Mouse (Mus musculus) stomach, embryonic 16.5 days (tissue): ENCODE data around the gene Mpst. TPM values are rescaled to one million over a fixed set of nuclear protein-coding genes. Genes with fewer than 3 reads are reported as not detected.

Experiments used
- ATAC-seq: fragments of 200-750 bp; cut with Nextera tagmentation; 2 replicates; pipeline ENCODE4 v1.8.0; 2017; ENCODE audit warnings: moderate number of reproducible peaks, moderate TSS enrichment; ENCODE audit not compliant: insufficient read depth, low FRiP score
- H3K27ac ChIP-seq: fragments of 300-500 bp; sonication (generic); 2 replicates; pipeline ENCODE4 v1.5.1; 2014; ENCODE audit warnings: low read length
- H3K27me3 ChIP-seq: fragments of 300-500 bp; sonication (generic); 2 replicates; pipeline ENCODE4 v1.6.1; 2014; ENCODE audit warnings: low read length, control low read depth, mixed read lengths; ENCODE audit not compliant: control insufficient read depth, insufficient read depth
- H3K36me3 ChIP-seq: fragments of 300-500 bp; sonication (generic); 2 replicates; pipeline ENCODE4 v1.6.1; 2014; ENCODE audit warnings: low read length; ENCODE audit not compliant: control insufficient read depth, insufficient read depth
- H3K4me1 ChIP-seq: fragments of 300-500 bp; sonication (generic); 2 replicates; pipeline ENCODE4 v1.6.1; 2014; ENCODE audit warnings: low read length, control low read depth, mixed read lengths; ENCODE audit not compliant: control insufficient read depth, insufficient read depth
- H3K4me2 ChIP-seq: fragments of 300-500 bp; sonication (generic); 2 replicates; pipeline ENCODE4 v1.6.1; 2014; ENCODE audit warnings: low read depth, low read length, mixed read lengths
- H3K4me3 ChIP-seq: fragments of 300-500 bp; sonication (generic); replicated peaks from 2 replicates; pipeline ENCODE4 v1.5.1; 2014; ENCODE audit warnings: mild to moderate bottlenecking, low read length
- H3K9ac ChIP-seq: fragments of 300-500 bp; sonication (generic); 2 replicates; pipeline ENCODE4 v1.6.1; 2014; ENCODE audit warnings: low read length
- H3K9me3 ChIP-seq: fragments of 300-500 bp; sonication (generic); replicated peaks from 2 replicates; pipeline ENCODE4 v1.6.1; 2016; ENCODE audit warnings: low read length, control low read depth; ENCODE audit not compliant: control insufficient read depth
- WGBS: fragments of 180-500 bp; shearing (Covaris S2); extraction: QIAGEN DNeasy Blood & Tissue Kit; methylation state at CpG from one replicate; pipeline ENCODE4 v1.1.7; 2014; 5-methylcytosine and 5-hydroxymethylcytosine counted together
- polyA plus RNA-seq: library from polyadenylated mRNA; unstranded; fragments of >200 nt; fragmentation: Nextera tagmentation; extraction: Ambion mirVana; gene quantifications from 2 replicates; pipeline ENCODE4 v1.2.1, GENCODE M21; 2015

Mpst gene
- polyA plus RNA-seq, 1 experiment from 2014 or later, result 6.8 TPM

DNA sequence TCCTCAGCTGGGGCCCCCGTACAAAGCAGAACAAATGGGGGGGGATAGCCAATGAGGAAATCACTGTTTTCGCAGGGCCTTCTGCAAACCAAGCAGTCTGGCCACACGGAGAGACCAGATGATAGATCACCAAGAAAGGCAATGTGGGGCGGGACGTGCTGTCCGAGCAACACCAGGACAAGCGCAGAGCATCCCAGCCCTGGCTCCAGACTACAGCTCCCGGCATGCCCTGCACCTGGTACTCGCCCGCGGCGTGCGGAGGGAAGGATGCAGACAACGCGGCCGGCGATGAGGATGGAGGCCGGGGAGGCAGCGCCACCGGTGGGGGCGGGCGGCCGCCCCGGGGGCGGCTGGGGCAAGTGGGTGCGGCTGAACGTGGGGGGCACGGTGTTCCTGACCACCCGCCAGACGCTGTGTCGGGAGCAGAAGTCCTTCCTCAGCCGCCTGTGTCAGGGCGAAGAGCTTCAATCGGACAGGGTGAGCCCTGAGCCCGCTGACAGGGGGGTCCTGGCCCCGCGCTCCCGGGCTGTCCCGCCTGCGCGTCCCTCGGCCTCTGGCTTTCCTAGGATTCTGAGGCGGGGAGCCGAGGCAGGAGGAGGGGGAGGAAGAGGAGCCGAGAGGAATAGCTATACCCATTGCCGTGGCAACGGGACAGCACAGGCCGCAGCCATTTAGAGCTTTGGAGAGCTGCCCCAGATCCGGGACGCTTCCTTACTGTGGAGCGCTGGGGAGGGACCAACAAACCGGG lies 22.3 kb downstream of the Mpst start, which contains the start of gene Kctd17:
Gene Kctd17, plus strand, starts transcription at position 174 of the 748 bp plus-strand sequence.
- Histone ChIP-seq H3K4me1 (peaks cover 9% of the 10 kb centered on the region), H3K9ac (peak within 1 kb of the TSS; percentile 81), H3K9me3 (no peaks in the 10 kb centered on the region), H3K4me3 (peak within 1 kb of the TSS; percentile 73), H3K27ac (peak within 1 kb of the TSS; percentile 84), H3K36me3 (no peaks in the 10 kb centered on the region), H3K27me3 (no peaks in the 10 kb centered on the region), H3K4me2 (peak within 1 kb of the TSS; percentile 71)
- under 1% methylated on average over 50 of the region's 52 CpGs for WGBS
- peak; percentile 82 for ATAC-seq

DNA sequence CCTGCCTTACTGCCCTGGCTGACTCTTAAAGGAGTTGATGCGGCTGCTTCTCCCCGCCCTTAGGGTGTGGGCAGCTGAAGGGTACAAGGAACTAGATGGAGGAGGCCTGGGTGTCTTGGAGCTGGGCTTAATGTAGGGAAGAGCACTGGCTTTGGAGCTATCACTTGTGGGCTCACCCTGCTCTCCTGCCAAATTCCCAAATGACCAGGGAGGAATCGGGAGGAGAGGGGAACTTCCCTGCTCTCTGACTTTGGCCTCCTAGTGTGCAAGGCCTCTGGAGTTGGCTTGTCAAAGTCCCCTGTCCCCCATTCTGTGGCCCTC lies 22.9 kb downstream of the Mpst start:
- no peaks in the 10 kb centered on the region for H3K27me3 ChIP-seq
- H3K4me3 ChIP-seq, result peak overlapping the region; percentile 73
- H3K27ac ChIP-seq, result peak overlapping the region; percentile 84
- peaks cover 9% of the 10 kb centered on the region for H3K4me1 ChIP-seq
- H3K4me2 ChIP-seq, result peak overlapping the region; percentile 71
- no peak for ATAC-seq
- 9% methylated on average over 3 of the region's 3 CpGs for WGBS
- peak overlapping the region; percentile 81 for H3K9ac ChIP-seq
- no peaks in the 10 kb centered on the region for H3K36me3 ChIP-seq
- no peaks in the 10 kb centered on the region for H3K9me3 ChIP-seq

DNA sequence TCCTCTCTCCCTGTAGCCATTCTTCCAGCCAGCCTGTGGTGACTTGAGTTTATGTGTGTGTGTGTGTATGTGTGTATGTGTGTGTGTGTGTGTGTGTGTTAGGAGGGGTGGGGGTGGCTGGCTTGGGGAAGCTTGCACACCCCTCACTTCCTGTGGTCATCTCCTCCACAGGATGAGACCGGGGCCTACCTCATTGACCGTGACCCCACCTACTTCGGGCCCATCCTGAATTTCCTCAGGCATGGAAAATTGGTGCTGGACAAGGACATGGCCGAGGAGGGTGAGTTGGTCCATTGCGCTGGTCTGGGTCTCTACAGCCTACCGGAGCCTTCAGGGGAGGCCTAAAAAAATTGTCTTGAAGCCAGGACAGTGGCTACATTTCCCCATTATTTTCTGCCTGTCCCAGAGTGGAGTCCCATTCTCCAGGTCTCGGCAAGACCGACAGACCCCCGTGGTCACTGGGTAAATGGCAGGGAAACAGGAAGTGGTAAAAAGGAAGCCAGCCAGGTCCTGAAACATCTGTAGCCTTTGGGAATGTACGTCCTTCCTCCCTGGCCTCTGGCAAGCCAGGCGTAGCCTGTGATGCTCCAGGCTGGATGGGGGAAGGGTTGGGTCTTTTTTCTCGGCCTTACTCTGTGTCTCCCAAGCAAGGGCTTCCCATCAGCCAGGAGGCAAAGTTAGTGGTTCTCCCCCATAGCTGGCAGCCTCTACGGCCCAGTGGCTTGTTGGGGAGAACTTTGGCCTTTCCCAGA lies 23.8 kb downstream of the Mpst start:
- no peak for ATAC-seq
- whole genome bisulfite sequencing, result 76% methylated on average over 13 of the region's 13 CpGs
- Histone ChIP-seq H3K9me3 (no peaks in the 10 kb centered on the region), H3K27ac (peak overlapping the region; percentile 84; the same call in 1 of the 2 replicates), H3K9ac (peak overlapping the region; percentile 81; the same call in 1 of the 2 replicates), H3K4me3 (peak overlapping the region; percentile 73; the same call in 1 of the 2 replicates), H3K4me1 (peaks cover 9% of the 10 kb centered on the region), H3K4me2 (peak overlapping the region; percentile 71), H3K36me3 (no peaks in the 10 kb centered on the region), H3K27me3 (no peaks in the 10 kb centered on the region)

DNA sequence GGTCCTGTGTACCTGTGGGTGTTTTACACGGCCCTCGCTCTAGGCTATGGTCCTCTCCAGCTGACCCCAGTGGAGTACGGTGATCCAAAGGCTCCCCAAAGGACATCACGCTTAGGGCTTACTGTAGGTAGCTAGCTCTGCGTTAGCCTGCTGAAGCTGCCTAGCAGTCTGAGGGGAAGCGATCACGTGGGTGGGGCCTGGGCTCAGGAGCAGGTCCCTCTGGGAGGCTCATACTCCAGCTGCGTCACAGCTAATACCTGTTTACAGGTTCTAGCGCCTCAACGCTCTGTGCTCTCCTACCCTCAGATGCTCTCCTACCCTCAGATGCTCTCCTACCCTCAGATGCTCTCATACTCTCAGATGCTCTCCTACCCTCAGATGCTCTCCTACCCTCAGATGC lies 24.7 kb downstream of the Mpst start:
- Histone ChIP-seq H3K9ac (no peak overlapping the region), H3K4me2 (no peak overlapping the region), H3K4me1 (peaks cover 9% of the 10 kb centered on the region), H3K27ac (peak overlapping the region; percentile 35; the same call in 1 of the 2 replicates), H3K4me3 (no peak overlapping the region), H3K36me3 (no peaks in the 10 kb centered on the region), H3K9me3 (no peaks in the 10 kb centered on the region), H3K27me3 (no peaks in the 10 kb centered on the region)
- no peak for ATAC-seq
- WGBS, result 78% methylated on average over 10 of the region's 10 CpGs

DNA sequence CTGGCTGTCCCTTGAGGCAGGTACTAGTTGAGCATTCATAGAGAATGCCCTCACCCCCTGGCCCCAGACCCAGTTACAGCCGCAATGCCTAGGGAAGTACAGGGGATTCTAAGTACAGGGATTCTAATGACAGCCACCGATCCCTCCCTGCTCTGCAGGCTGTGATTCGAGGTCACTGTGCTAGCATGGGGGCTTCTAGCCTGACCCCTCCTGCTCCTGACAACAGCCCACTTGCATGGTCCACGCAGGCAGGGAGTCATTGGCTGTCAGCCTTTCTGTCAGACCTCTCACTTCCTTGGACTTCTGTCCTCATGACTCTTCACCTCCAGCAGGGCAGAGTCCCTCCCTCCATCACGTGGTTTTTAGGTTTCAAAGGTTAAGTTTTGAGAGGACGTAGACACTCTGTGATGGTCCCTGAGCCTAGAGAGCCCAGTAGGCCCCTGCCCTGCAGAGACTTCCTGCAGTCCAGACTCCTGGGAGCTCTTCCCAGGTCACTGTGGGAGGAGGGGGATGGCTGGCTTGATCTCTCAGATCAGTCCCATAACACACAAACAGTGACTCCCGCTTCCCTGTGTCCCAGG lies 25.4 kb downstream of the Mpst start:
- ATAC-seq, result no peak
- Histone ChIP-seq H3K9me3 (no peaks in the 10 kb centered on the region), H3K27me3 (no peaks in the 10 kb centered on the region), H3K4me2 (no peak overlapping the region), H3K36me3 (no peaks in the 10 kb centered on the region), H3K4me3 (no peak overlapping the region), H3K9ac (no peak overlapping the region), H3K27ac (no peak overlapping the region), H3K4me1 (peaks cover 14% of the 10 kb centered on the region)
- WGBS, result 73% methylated on average over 7 of the region's 7 CpGs

DNA sequence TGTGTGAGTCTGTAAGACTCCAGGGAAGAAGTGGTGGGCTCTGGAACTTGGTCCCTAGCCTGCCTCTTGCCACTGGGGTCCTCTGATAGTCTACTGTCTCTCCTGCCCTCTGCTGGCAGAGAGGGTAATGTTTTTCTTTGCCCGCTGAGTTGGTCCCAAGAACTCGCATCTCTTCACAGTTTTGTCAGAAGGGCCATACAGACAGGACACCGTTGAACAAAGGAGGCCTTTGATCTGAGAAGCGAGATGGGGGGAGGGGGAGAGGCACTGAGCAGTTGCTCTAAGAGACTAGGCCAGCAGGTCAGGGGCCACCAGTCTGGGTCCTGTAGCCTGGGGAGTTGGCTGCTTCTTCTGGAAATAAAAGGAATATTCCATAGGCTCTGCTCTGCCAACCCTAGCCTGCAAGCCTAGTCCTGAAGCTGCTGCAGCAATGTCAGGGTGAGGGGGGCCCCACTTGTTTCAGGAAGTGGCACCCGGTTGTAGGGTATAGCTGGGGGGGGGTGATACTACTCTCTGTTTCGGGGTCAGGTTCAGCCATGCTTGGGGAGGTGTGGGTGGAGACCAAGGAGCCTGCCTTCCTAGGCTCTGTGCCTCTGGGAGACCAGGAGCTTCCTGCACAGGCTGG lies 28.8 kb downstream of the Mpst start:
- H3K9me3 ChIP-seq, result no peaks in the 10 kb centered on the region
- peaks cover 20% of the 10 kb centered on the region for H3K4me1 ChIP-seq
- ATAC-seq, result no peak
- 31% methylated on average over 6 of the region's 6 CpGs for WGBS
- H3K4me3 ChIP-seq, result no peak overlapping the region
- H3K9ac ChIP-seq, result no peak overlapping the region
- H3K4me2 ChIP-seq, result no peak overlapping the region
- no peak overlapping the region for H3K27ac ChIP-seq
- no peaks in the 10 kb centered on the region for H3K36me3 ChIP-seq
- H3K27me3 ChIP-seq, result no peaks in the 10 kb centered on the region

DNA sequence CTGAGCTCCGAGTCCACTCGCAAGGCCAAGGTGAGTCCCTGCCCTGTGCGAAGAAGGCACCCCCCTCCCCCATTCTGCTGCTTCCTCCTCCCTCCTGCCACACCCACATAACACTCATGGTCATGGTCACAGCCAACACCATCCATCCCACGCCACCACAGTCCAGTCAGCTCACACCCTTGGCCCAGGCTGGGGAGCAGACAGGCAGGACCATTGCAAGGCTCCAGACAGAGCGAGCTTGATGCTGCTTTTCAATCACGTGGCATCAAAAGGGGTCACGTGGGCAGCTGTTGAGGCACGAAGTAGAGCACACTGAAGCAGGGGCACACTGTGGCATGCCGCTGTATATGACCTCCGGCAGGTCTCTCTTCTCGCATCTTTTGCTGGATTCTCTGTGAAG lies 29.5 kb downstream of the Mpst start:
- Histone ChIP-seq H3K4me1 (peaks cover 20% of the 10 kb centered on the region), H3K4me2 (no peak overlapping the region), H3K9me3 (no peaks in the 10 kb centered on the region), H3K27me3 (no peaks in the 10 kb centered on the region), H3K27ac (no peak overlapping the region), H3K9ac (no peak overlapping the region), H3K4me3 (no peak overlapping the region), H3K36me3 (no peaks in the 10 kb centered on the region)
- no peak for ATAC-seq
- WGBS, result 79% methylated on average over 11 of the region's 11 CpGs

DNA sequence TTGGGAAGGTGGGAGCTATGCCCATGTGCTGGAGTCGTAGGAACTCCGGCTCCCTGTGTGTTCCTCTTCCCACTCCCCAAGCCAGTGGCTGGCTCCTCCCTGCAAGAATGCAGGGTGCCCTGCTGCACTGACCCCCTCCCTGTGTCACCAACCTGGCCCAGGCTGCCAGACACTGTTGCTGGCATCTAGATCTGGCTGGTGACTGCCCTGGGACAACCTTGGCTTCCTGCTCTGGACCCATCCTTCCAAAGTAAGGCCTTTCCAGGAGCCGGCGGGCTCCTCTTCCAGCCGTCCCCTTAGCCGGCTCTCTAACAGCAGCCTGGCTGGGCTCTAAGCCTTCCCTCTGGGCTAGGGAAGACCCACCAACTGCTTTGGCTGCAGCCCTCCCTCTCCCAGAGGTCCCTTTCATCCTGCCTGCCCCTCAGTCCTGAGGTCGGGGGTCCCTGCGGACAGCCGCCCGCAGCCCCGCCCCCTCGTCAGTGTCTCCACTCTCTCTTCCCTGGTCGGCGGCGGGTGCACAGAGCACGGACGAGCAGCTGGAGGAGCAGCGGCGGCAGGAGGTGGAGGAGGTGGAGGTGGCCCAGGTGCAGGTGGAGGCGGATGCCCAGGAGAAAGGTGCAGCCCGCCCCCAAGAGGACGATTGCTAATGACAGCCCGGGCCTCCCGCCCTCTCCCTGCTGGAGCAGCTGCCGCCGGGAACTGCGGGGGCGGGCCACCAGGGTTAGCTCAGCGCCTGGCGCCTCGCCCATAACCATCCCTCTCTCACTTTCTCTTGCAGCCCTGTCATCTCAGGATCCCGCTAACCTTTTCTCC lies 30.4 kb downstream of the Mpst start:
- H3K36me3 ChIP-seq, result no peaks in the 10 kb centered on the region
- no peaks in the 10 kb centered on the region for H3K9me3 ChIP-seq
- ATAC-seq, result peak; percentile 66
- H3K9ac ChIP-seq, result peak overlapping the region; percentile 70
- 12% methylated on average over 31 of the region's 32 CpGs for WGBS
- peak overlapping the region; percentile 70 for H3K27ac ChIP-seq
- no peaks in the 10 kb centered on the region for H3K27me3 ChIP-seq
- peaks cover 20% of the 10 kb centered on the region for H3K4me1 ChIP-seq
- peak overlapping the region; percentile 53 for H3K4me2 ChIP-seq
- peak overlapping the region; percentile 34 for H3K4me3 ChIP-seq
